Comparison of ENCODE assay signal across 16 mouse cellular contexts in the genomic region with DNA sequence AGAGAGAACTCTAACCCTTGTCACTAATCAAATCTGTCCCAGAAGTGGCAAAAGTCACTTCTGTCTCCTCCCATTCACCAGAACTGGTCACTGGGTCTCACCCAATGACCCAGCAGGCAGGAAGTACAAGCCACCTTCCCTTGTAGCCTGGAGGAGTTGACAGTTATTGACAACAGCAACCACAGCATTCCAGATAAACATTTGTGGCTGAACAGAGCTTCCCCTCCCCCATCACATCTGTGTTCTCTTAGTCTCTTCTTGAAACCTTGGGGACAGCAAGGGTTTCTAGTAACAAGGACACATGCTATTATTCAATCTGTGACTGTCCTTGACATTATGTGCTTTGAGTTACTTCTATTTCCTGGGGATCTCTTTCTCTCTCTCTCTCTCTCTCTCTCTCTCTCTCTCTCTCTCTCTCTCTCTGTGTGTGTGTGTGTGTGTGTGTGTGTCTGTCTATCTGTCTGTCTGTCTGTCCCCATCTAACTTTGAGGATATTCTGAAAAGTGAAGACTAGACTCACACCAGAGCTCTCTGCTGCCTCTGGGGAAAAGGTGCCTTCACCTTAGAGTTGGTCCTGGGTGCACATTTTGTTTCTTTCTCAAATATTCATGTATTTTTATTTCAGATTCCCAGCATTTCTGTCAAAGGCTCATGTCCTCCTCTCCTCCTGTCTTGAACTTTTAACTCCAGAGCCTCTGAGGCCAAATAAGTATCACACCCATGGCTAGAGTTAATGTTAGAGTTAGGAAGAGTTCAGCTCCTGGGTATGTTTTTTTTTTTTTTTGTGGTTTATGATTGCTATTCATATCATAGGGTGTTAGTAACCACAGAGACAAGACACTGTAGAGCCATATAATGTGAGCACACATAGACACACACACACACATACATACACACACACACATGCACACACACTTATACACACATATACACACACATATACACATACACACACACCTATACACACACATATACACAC.
DNase-seq lines count a peak whose midpoint lies in the region; ATAC-seq and TF ChIP-seq lines count a peak whose summit lies in the region.
"Had no signal": no experiment of that assay in that cellular context is flagged by ENCODE, and none has a peak within 500 bp of the region (broad histone marks: within the 10 kb centered on the region; RNA-seq: fewer than 3 reads in every experiment).

No protein-coding gene starts in this region.

- no peak for DNase-seq in heart, postnatal 0 days (ENCODE audit: low spot score)
- DNase-seq in heart, postnatal 25 days (ENCODE audit: low spot score), result no peak
- DNase-seq in adrenal gland, adult 8-10 months, result peak; percentile 56
- peak; percentile 30 for DNase-seq in embryonic facial prominence, embryonic 10.5 days (ENCODE audit: low spot score)
- DNase-seq in limb, embryonic 14.5 days (ENCODE audit: low spot score), result peak; percentile 59
- DNase-seq in spleen, adult 18-20 months, result no peak
- DNase-seq: cerebellum, adult 2 months; kidney, postnatal 4 days; thymus, adult 2 months had no signal

- no peak overlapping the region for H3K4me2 ChIP-seq in heart, postnatal 0 days (ENCODE audit: low read depth, low read length)
- H3K4me2 ChIP-seq in limb, embryonic 14.5 days (replicated peaks; ENCODE audit: low read depth, low read length, severe bottlenecking), result no peak overlapping the region
- H3K4me2 ChIP-seq: hindbrain, embryonic 14.5 days; lung, embryonic 15.5 days; neural tube, embryonic 12.5 days had no signal

- peaks cover 5% of the 10 kb centered on the region; the same call in 1 of the 2 replicates for H3K4me1 ChIP-seq in heart, postnatal 0 days (ENCODE audit: control insufficient read depth, insufficient read depth)
- peaks cover 46% of the 10 kb centered on the region for H3K4me1 ChIP-seq in embryonic facial prominence, embryonic 10.5 days
- peaks cover 24% of the 10 kb centered on the region for H3K4me1 ChIP-seq in limb, embryonic 14.5 days (ENCODE audit: control insufficient read depth, insufficient read depth, low read length)

- TF ChIP-seq EP300 in heart, postnatal 0 days (IDR thresholded peaks at IDR 0.05; ENCODE audit: low read depth), result no peak

- no peak for TF ChIP-seq POLR2A in limb, embryonic 14.5 days (IDR thresholded peaks at IDR 0.05; ENCODE audit: borderline replicate concordance, extremely low read depth, insufficient read depth, insufficient read length)

- intact Hi-C loops in heart, postnatal 25 days (cut with DNase I), result loop anchor here (2.0 to 5.0 kb wide), 2 partner anchors 289 to 580 kb away; partner anchors contain the start of gene Gas1

- H3K27ac ChIP-seq in heart, postnatal 0 days (ENCODE audit: low read depth), result no peak overlapping the region
- H3K27ac ChIP-seq in embryonic facial prominence, embryonic 10.5 days (replicated peaks), result peak overlapping the region; percentile 70
- H3K27ac ChIP-seq in limb, embryonic 14.5 days (replicated peaks; ENCODE audit: low read depth, low read length), result no peak overlapping the region; the same call in 1 of the 2 replicates
- H3K27ac ChIP-seq: hindbrain, embryonic 14.5 days; lung, embryonic 15.5 days; neural tube, embryonic 12.5 days had no signal

- no peak for TF ChIP-seq CTCF in heart, postnatal 0 days (IDR thresholded peaks at IDR 0.05; ENCODE audit: low read depth)

- H3K36me3 ChIP-seq in heart, postnatal 0 days (replicated peaks; ENCODE audit: control insufficient read depth, insufficient read depth, low read length), result no peaks in the 10 kb centered on the region
- no peaks in the 10 kb centered on the region for H3K36me3 ChIP-seq in embryonic facial prominence, embryonic 10.5 days (replicated peaks)
- H3K36me3 ChIP-seq in limb, embryonic 14.5 days (ENCODE audit: control insufficient read depth, insufficient read depth, low read length), result no peaks in the 10 kb centered on the region
- H3K36me3 ChIP-seq: lung, embryonic 15.5 days; neural tube, embryonic 12.5 days had no signal

- H3K4me3 ChIP-seq in heart, postnatal 0 days (ENCODE audit: low read depth, low read length), result no peak overlapping the region
- H3K4me3 ChIP-seq in embryonic facial prominence, embryonic 10.5 days, result no peak overlapping the region
- H3K4me3 ChIP-seq in limb, embryonic 14.5 days (replicated peaks; ENCODE audit: low read length), result no peak overlapping the region
- H3K4me3 ChIP-seq: lung, embryonic 15.5 days; megakaryocyte, embryonic 14.5 days; neural tube, embryonic 12.5 days had no signal

- 0 out of 2 replicates have a peak, but pooled peaks cover 7% of the 10 kb centered on the region for H3K9me3 ChIP-seq in heart, postnatal 0 days (replicated peaks; ENCODE audit: control insufficient read depth, low read length)
- H3K9me3 ChIP-seq in embryonic facial prominence, embryonic 10.5 days, result peaks cover 11% of the 10 kb centered on the region
- no peaks in the 10 kb centered on the region for H3K9me3 ChIP-seq in limb, embryonic 14.5 days (ENCODE audit: control insufficient read depth, low read length)
- H3K9me3 ChIP-seq: lung, embryonic 15.5 days had no signal

- no peaks in the 10 kb centered on the region for H3K27me3 ChIP-seq in heart, postnatal 0 days (ENCODE audit: control insufficient read depth, insufficient read depth, low read length)
- peaks cover 12% of the 10 kb centered on the region; the same call in 1 of the 2 replicates for H3K27me3 ChIP-seq in embryonic facial prominence, embryonic 10.5 days (replicated peaks; ENCODE audit: low read depth, poor library complexity, severe bottlenecking)
- H3K27me3 ChIP-seq in limb, embryonic 14.5 days (ENCODE audit: control insufficient read depth, insufficient read depth, low read length), result no peaks in the 10 kb centered on the region
- H3K27me3 ChIP-seq: neural tube, embryonic 12.5 days had no signal

- H3K9ac ChIP-seq in heart, postnatal 0 days (replicated peaks; ENCODE audit: low read depth, low read length), result no peak overlapping the region
- no peak overlapping the region for H3K9ac ChIP-seq in limb, embryonic 14.5 days (ENCODE audit: low read depth, low read length, severe bottlenecking)
- H3K9ac ChIP-seq: hindbrain, embryonic 14.5 days; lung, embryonic 15.5 days; neural tube, embryonic 12.5 days had no signal

- peak; percentile 27; the same call in 1 of the 2 replicates for ATAC-seq in heart, postnatal 0 days (ENCODE audit: insufficient read depth, low read depth)
- ATAC-seq in limb, embryonic 14.5 days (ENCODE audit: low FRiP score, low read depth), result no peak
- ATAC-seq in megakaryocyte-erythroid progenitor cell, adult 5-6 weeks (replicated peaks; ENCODE audit: low FRiP score, low TSS enrichment, poor library complexity, severe bottlenecking), result no peak
- ATAC-seq: CD4-positive, CD25-positive, alpha-beta regulatory T cell, adult 4 months; intestine, postnatal 0 days had no signal

Comparison
In these comparisons a context has a peak if more than half of its experiments do, and no peak if none do; other contexts are left out.
1. DNase-seq: peak in adrenal gland, adult 8-10 months (single experiment), embryonic facial prominence, embryonic 10.5 days (single experiment) and limb, embryonic 14.5 days (single experiment); none in heart, postnatal 0 days (single experiment), heart, postnatal 25 days (single experiment) and spleen, adult 18-20 months (0 of 2).